Mouse (Mus musculus) cerebellum, adult 2 months (tissue): ENCODE measurements around the gene Wnt10a.

Experiments
- CTCF ChIP-seq: fragments of 200-500 bp; IDR thresholded peaks from 2 replicates; pipeline ENCODE4 v1.5.1; 2011; ENCODE audit warnings: low read depth, mild to moderate bottlenecking, control low read depth, low read length, moderate library complexity, borderline replicate concordance; ENCODE audit not compliant: insufficient read depth
- POLR2A ChIP-seq: fragments of 200-500 bp; IDR thresholded peaks from 2 replicates; pipeline ENCODE4 v1.6.1; 2011; ENCODE audit warnings: low read length, control low read depth, borderline replicate concordance; ENCODE audit not compliant: insufficient read depth

DNA sequence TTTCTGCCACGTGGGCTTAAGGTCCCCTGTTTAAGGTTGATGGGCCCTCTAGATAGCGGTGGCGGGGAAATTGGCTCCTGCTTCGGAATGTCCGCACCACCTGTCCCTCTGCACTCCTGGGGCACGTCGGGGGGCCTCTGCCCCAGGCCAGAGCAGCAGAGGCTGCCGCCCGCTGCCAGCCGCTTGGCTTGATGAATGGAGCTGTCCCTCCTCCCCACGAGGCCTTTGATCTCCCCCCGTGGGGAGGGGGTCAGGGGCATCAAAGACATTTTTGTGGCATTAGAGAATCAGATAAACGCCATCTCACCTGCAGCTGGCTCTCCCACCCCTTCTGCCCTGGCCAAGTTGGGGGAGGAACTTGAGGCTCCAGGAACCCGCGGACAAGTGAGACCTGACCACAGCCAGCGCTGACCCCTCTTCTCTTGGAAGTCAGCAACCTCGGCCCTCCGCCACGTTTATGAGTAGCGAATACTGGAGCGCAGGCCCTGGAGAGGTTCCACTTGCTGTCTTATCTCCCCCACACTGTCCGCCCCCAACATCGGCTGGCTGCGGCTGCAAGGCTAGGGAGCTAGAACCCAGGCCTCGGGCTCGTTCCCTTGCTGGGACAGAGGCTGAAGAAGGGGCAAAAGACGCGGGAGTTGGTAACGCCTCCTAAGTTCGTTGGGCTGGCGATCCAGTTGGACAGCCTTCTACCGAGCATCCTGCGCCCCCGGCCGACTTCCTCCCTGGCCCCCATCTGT is 20.4 kb upstream of the Wnt10a start:
- TF ChIP-seq CTCF (no peak), POLR2A (no peak)
